In genomic region chr11:46039335-46039734, GRCm38 (mm10) we compare ENCODE assay signal across 11 mouse cellular contexts. TPM values are rescaled to one million over a fixed set of nuclear protein-coding genes. Genes with fewer than 3 reads are reported as not detected.
DNase-seq lines count a peak whose midpoint lies in the region; ATAC-seq and TF ChIP-seq lines count a peak whose summit lies in the region.
"Had no signal": no experiment of that assay in that cellular context is flagged by ENCODE, and none has a peak within 500 bp of the region (broad histone marks: within the 10 kb centered on the region; RNA-seq: fewer than 3 reads in every experiment).

No protein-coding gene starts in this region.

- H3K4me2 ChIP-seq in heart, embryonic 12.5 days, result no peak overlapping the region
- peak overlapping the region; percentile 50 for H3K4me2 ChIP-seq in kidney, postnatal 0 days (ENCODE audit: low read length)
- H3K4me2 ChIP-seq: embryonic facial prominence, embryonic 12.5 days had no signal

- no peak overlapping the region for H3K9ac ChIP-seq in heart, embryonic 12.5 days
- 0 out of 2 replicates have a peak overlapping the region, but pooled peaks have one; percentile 18 for H3K9ac ChIP-seq in kidney, postnatal 0 days (ENCODE audit: low read depth, low read length)
- H3K9ac ChIP-seq: embryonic facial prominence, embryonic 12.5 days had no signal

- DNase-seq in heart, adult 18-20 months, result peak; percentile 49 to 54
- DNase-seq in 3134 (ENCODE audit: extremely low read depth, insufficient read length, low spot score), result peak; percentile 47
- DNase-seq in adrenal gland, postnatal 14 days, result peak; percentile 82
- peak; percentile 90 for DNase-seq in kidney, postnatal 0 days (ENCODE audit: low spot score)
- DNase-seq in B cell, adult 2 months, result no peak
- DNase-seq in spleen, adult 18-20 months, result no peak
- no peak for DNase-seq in hindbrain, embryonic 10.5 days (ENCODE audit: low spot score)

- no peaks in the 10 kb centered on the region for H3K27me3 ChIP-seq in heart, embryonic 12.5 days (replicated peaks)
- no peaks in the 10 kb centered on the region for H3K27me3 ChIP-seq in kidney, postnatal 0 days (ENCODE audit: insufficient read depth, low read length)
- no peaks in the 10 kb centered on the region for H3K27me3 ChIP-seq in hindbrain, embryonic 10.5 days (ENCODE audit: insufficient read depth, poor library complexity, severe bottlenecking)
- H3K27me3 ChIP-seq: embryonic facial prominence, embryonic 12.5 days had no signal

- 56% methylated on average over 11 of the region's 11 CpGs for WGBS in heart, embryonic 12.5 days
- WGBS in kidney, postnatal 0 days, result 14% methylated on average over 11 of the region's 11 CpGs
- 75% methylated on average over 11 of the region's 11 CpGs for WGBS in hindbrain, embryonic 10.5 days

- H3K27ac ChIP-seq in heart, embryonic 12.5 days (ENCODE audit: poor library complexity, severe bottlenecking), result no peak overlapping the region
- H3K27ac ChIP-seq in kidney, postnatal 0 days, result peak overlapping the region; percentile 72
- no peak overlapping the region for H3K27ac ChIP-seq in hindbrain, embryonic 10.5 days
- H3K27ac ChIP-seq: embryonic facial prominence, embryonic 12.5 days had no signal

- no peak overlapping the region for H3K4me3 ChIP-seq in heart, embryonic 12.5 days
- H3K4me3 ChIP-seq in kidney, postnatal 0 days (replicated peaks; ENCODE audit: low read depth, low read length), result no peak overlapping the region
- no peak overlapping the region for H3K4me3 ChIP-seq in hindbrain, embryonic 10.5 days
- H3K4me3 ChIP-seq: embryonic facial prominence, embryonic 12.5 days had no signal

- 0 out of 2 replicates have a peak, but pooled peaks cover 6% of the 10 kb centered on the region for H3K9me3 ChIP-seq in heart, embryonic 12.5 days (replicated peaks)
- H3K9me3 ChIP-seq in kidney, postnatal 0 days (replicated peaks; ENCODE audit: low read length), result no peaks in the 10 kb centered on the region
- H3K9me3 ChIP-seq in hindbrain, embryonic 10.5 days, result no peaks in the 10 kb centered on the region
- H3K9me3 ChIP-seq: embryonic facial prominence, embryonic 12.5 days had no signal

- no peak for ATAC-seq in heart, embryonic 12.5 days (ENCODE audit: insufficient number of reproducible peaks, low FRiP score)
- ATAC-seq in kidney, postnatal 0 days (replicated peaks; ENCODE audit: low FRiP score, low read depth), result peak; percentile 57; the same call in 1 of the 2 replicates

- TF ChIP-seq CTCF in kidney, postnatal 0 days (IDR thresholded peaks at IDR 0.05; ENCODE audit: low read depth), result no peak

- H3K36me3 ChIP-seq in heart, embryonic 12.5 days, result no peaks in the 10 kb centered on the region
- H3K36me3 ChIP-seq in kidney, postnatal 0 days (ENCODE audit: insufficient read depth, low read length), result no peaks in the 10 kb centered on the region
- H3K36me3 ChIP-seq in hindbrain, embryonic 10.5 days, result no peaks in the 10 kb centered on the region
- H3K36me3 ChIP-seq: embryonic facial prominence, embryonic 12.5 days had no signal

- peaks cover 7% of the 10 kb centered on the region; the same call in 1 of the 2 replicates for H3K4me1 ChIP-seq in heart, embryonic 12.5 days (replicated peaks)
- 0 out of 2 replicates have a peak, but pooled peaks cover 7% of the 10 kb centered on the region for H3K4me1 ChIP-seq in kidney, postnatal 0 days (replicated peaks; ENCODE audit: insufficient read depth, low read length)
- peaks cover 5% of the 10 kb centered on the region; the same call in 1 of the 2 replicates for H3K4me1 ChIP-seq in hindbrain, embryonic 10.5 days (replicated peaks)

RNA-seq across cellular contexts. Expression of gene Gm12166, which starts 12.8 kb away (rescaled TPM):
- total RNA-seq in heart, adult 18-20 months (2021), result 1 to 10 TPM; 1.0 to 2.9 TPM
- 3.4 and 4.0 TPM in 2 replicates for polyA plus RNA-seq in heart, embryonic 12.5 days (2016; fragmentation: Nextera tagmentation; extraction: Ambion mirVana)
- total RNA-seq in adrenal gland, postnatal 14 days (2021), result 0.86 and 4.1 TPM in 2 replicates
- 6.0 and 6.2 TPM in 2 replicates for polyA plus RNA-seq in kidney, postnatal 0 days (2015; fragmentation: Nextera tagmentation; extraction: Ambion mirVana)
- 2.6 and 4.0 TPM in 2 replicates for polyA plus RNA-seq in hindbrain, embryonic 10.5 days (2016; fragmentation: Nextera tagmentation; extraction: Ambion mirVana)

RNA-seq across cellular contexts. Expression of gene Adam19, which starts 16.5 kb away (rescaled TPM):
- 10 to 100 TPM; 48.1 to 54.5 TPM for total RNA-seq in heart, adult 18-20 months (2021)
- 44.2 and 48.3 TPM in 2 replicates for polyA plus RNA-seq in heart, embryonic 12.5 days (2016; fragmentation: Nextera tagmentation; extraction: Ambion mirVana)
- 10.7 and 13.2 TPM in 2 replicates for total RNA-seq in adrenal gland, postnatal 14 days (2021)
- polyA plus RNA-seq in kidney, postnatal 0 days (2015; fragmentation: Nextera tagmentation; extraction: Ambion mirVana), result 6.5 and 8.1 TPM in 2 replicates
- 12.9 and 14.0 TPM in 2 replicates for polyA plus RNA-seq in hindbrain, embryonic 10.5 days (2016; fragmentation: Nextera tagmentation; extraction: Ambion mirVana)

RNA-seq across cellular contexts. Expression of gene Sox30, which starts 59.2 kb away (rescaled TPM):
- total RNA-seq in heart, adult 18-20 months (2021), result under 1 TPM in 1 of 2 experiments, not detected in 1; 0.13 TPM
- polyA plus RNA-seq in heart, embryonic 12.5 days (2016; fragmentation: Nextera tagmentation; extraction: Ambion mirVana), result 0.46 and 0.64 TPM in 2 replicates
- 0.26 and 0.45 TPM in 2 replicates for total RNA-seq in adrenal gland, postnatal 14 days (2021)
- 0.18 and 0.26 TPM in 2 replicates for polyA plus RNA-seq in kidney, postnatal 0 days (2015; fragmentation: Nextera tagmentation; extraction: Ambion mirVana)
- polyA plus RNA-seq in hindbrain, embryonic 10.5 days (2016; fragmentation: Nextera tagmentation; extraction: Ambion mirVana), result 0.14 TPM in 1 of 2 replicates, not detected in the other
- total RNA-seq: MEL; neutrophil, adult 5-6 weeks had no signal

Comparison
In these comparisons a context has a peak if more than half of its experiments do, and no peak if none do; other contexts are left out.
1. DNase-seq: peak in heart, adult 18-20 months (2 of 2), 3134 (single experiment), adrenal gland, postnatal 14 days (single experiment) and kidney, postnatal 0 days (single experiment); none in B cell, adult 2 months (0 of 2), spleen, adult 18-20 months (0 of 2) and hindbrain, embryonic 10.5 days (single experiment).